Mouse (Mus musculus): Measurements from ENCODE around the gene Mapk12.

Mapk12 gene

GRCm38 (mm10) chr15:89140048-89140658, 350 bp downstream of the Mapk12 start:
- in situ Hi-C loops (cut with MboI, MseI): no loop called here

- in situ Hi-C loops (cut with MboI, MseI): no loop called here
These were observed 2.0 kb downstream of the Mapk12 start for GRCm38 (mm10) chr15:89138531-89138930.

GRCm38 (mm10) chr15:89138046-89138405, 2.5 kb downstream of the Mapk12 start:
- in situ Hi-C loops (cut with MboI, MseI): no loop called here

- in situ Hi-C loops (cut with MboI, MseI): no loop called here
These were observed 3.0 kb downstream of the Mapk12 start for GRCm38 (mm10) chr15:89137378-89138045.

- in situ Hi-C loops (cut with MboI, MseI): no loop called here
These were observed 3.9 kb downstream of the Mapk12 start for GRCm38 (mm10) chr15:89136461-89137155.

- in situ Hi-C loops (cut with MboI, MseI): no loop called here
These were observed 9.2 kb downstream of the Mapk12 start for GRCm38 (mm10) chr15:89131316-89131715.

GRCm38 (mm10) chr15:89130245-89130644, 10.3 kb downstream of the Mapk12 start:
- in situ Hi-C loops (cut with MboI, MseI): no loop called here

GRCm38 (mm10) chr15:89128382-89129350, 11.8 kb downstream of the Mapk12 start, which contains the start of gene Hdac10:
TSS of gene Hdac10 (minus strand) at chr15:89128700.
- in situ Hi-C loops (cut with MboI, MseI): loop anchor here (5.0 kb wide), 1 partner anchor 64 kb away; no protein-coding TSS in a partner anchor

GRCm38 (mm10) chr15:89127364-89127940, 13.1 kb downstream of the Mapk12 start:
- in situ Hi-C loops (cut with MboI, MseI): loop anchor here (5.0 kb wide), 1 partner anchor 65 kb away; no protein-coding TSS in a partner anchor

GRCm38 (mm10) chr15:89126622-89127021, 13.9 kb downstream of the Mapk12 start:
- in situ Hi-C loops (cut with MboI, MseI): loop anchor here (5.0 kb wide), 1 partner anchor 66 kb away; no protein-coding TSS in a partner anchor

GRCm38 (mm10) chr15:89125351-89125750, 15.2 kb downstream of the Mapk12 start:
- in situ Hi-C loops (cut with MboI, MseI): loop anchor here (5.0 kb wide), 1 partner anchor 67 kb away; no protein-coding TSS in a partner anchor

- in situ Hi-C loops (cut with MboI, MseI): no loop called here
These were observed 16.2 kb downstream of the Mapk12 start for GRCm38 (mm10) chr15:89124312-89124711.

- in situ Hi-C loops (cut with MboI, MseI): no loop called here
These were observed 16.9 kb downstream of the Mapk12 start for GRCm38 (mm10) chr15:89123595-89123994.

- in situ Hi-C loops (cut with MboI, MseI): no loop called here
These were observed 17.7 kb downstream of the Mapk12 start, which contains the start of gene Tubgcp6 for GRCm38 (mm10) chr15:89122649-89123366. TSS of gene Tubgcp6 (minus strand) at chr15:89123112.

- in situ Hi-C loops (cut with MboI, MseI): no loop called here
These were observed 22.5 kb downstream of the Mapk12 start for GRCm38 (mm10) chr15:89118007-89118406.

- in situ Hi-C loops (cut with MboI, MseI): no loop called here
These were observed 30.4 kb downstream of the Mapk12 start for GRCm38 (mm10) chr15:89110147-89110546.

- in situ Hi-C loops (cut with MboI, MseI): no loop called here
These were observed 33.5 kb downstream of the Mapk12 start for GRCm38 (mm10) chr15:89106976-89107375.

- in situ Hi-C loops (cut with MboI, MseI): no loop called here
These were observed 34.4 kb downstream of the Mapk12 start for GRCm38 (mm10) chr15:89106073-89106472.

- in situ Hi-C loops (cut with MboI, MseI): no loop called here
These were observed 36.1 kb downstream of the Mapk12 start for GRCm38 (mm10) chr15:89104425-89104824.

GRCm38 (mm10) chr15:89103921-89104320, 36.6 kb downstream of the Mapk12 start:
- in situ Hi-C loops (cut with MboI, MseI): no loop called here

Data from regulatory T cell (primary cell).